Mouse (Mus musculus) retina, embryonic 14.5 days (tissue): ENCODE results near the gene Depdc1b.
A peak's percentile ranks its signal among the peaks of the same experiment; 100 is the strongest.

Source experiments
- DNase-seq: peaks from one replicate; pipeline ENCODE4 v3.0.0-alpha.2; 2015; ENCODE audit warnings: low spot score

Depdc1b gene

DNA sequence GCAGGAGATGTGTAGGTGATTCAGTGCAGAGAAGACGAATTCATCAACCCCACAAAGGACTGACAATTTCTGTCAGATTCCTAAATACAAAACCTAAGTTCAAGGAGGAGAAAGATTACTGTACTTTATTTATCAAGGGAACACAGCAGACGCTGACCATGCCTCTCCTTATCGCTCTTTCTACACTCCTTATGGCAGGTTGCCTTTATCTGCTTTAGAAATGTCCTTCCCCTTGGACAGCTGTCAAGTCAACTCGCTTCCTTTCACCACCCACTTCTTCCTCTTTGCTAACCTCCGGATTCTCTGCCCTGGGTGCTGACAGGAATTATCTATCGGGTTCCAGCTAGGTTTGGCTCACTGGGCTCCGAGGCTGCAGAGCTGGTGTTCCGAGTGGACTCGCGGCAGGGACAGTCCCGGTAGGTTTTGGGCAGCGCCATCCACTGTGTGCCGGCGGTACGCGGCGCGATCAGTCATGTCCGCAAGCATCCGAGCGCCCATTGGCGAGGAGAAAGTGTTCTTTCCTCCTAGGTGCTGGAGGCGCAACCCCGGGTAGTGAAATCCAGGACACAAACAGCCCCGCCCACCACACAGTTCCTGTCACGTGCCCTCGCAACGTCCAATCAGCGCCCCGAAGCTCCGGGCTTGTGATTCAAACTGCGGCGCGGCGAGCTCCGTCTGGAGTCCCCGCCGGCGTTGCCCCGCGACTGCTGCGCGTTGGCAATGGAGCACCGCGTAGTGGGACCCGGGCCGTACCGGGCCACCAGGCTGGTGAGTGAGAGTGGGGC, at the start of gene Depdc1b:
Gene Depdc1b (plus strand): TSS at position 631 of the 785 bp plus-strand sequence.
- DNase-seq, result peak; percentile 96

DNA sequence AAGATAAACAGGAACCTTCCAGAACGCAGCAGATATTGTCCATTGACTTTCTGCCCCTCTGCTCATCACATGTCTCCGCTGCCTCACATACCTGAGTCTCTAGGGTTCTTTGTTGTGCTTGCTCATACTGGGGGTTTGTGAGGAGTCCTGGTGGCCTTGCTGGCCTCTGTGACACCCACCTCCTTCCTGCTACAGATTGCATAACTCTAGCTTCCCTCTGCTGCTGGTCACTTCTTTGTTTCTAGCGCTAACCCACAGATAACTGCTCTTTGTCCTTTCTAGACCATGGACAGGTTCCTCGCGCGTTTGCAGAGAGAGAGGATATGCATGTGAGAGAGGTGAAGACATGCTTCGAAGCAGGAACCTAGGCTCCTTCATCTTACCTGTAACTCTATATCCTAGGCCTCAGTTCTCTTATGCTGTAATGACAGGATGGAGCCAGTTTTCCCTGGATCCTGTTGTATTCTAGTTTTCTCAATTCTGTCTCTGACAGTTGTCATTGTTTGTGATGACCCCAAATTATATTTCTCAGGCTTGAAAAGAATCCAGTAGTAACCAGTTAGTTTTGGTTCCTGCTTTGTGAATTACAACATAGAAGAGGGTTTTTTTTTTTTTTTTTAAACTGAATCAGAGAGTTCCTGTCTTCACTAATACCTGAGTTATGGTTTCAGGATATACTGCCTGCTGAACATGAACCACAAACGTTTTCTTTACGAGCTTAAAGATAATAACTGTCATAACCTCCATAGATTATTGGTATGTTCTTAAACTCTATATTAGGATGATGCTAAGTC, 48.1 kb upstream of the Depdc1b start:
- DNase-seq, result no peak

DNA sequence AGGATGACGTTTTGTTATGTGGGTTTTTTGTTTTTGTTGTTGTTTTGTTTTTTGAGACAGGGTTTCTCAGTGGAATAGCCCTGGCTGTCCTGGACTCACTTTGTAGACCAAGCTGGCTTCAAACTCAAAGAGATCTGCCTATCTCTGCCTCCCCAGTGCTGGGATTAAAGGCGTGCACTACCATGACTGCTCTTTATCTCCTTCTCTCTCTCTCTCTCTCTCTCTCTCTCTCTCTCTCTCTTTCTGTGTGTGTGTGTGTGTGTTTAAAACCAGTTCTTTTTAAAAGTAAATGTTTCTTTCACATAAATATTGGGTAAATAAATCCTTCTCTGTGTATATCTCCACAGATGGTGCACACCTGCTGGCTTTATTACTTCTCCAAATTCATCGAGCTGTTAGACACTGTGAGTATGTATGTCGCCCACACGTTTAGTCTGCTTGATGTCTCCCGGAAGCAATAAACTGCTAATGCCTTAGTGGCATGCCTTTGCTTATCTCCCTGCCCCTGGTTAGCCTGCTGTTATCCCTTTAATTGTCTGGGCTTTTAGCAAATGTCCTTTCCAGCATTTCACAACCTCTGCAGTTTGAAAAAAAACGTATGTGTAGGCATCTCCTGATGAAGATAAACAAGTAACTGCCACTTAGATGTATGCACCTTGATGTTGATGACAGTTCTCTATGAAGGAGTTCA, 44.5 kb upstream of the Depdc1b start:
- no peak for DNase-seq

DNA sequence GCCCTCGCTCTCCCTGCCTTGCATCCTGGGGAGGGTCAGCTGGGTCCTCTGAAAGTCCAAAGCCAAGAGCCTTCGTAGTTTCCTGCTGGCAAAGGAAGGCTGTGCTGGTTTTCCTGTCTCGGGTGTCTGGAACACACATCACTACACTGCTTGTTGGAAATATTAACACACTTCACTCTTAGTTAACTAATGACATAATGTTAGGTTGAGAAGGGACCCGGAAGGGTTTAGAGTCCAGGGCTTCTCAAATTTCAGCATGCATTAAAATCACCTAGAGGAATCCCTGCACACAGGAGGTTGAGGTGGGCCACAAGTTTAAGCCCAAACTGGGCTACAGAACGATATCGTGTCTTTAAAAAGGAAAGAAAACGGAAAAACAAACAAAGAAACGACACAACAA, 43.8 kb upstream of the Depdc1b start:
- no peak for DNase-seq

DNA sequence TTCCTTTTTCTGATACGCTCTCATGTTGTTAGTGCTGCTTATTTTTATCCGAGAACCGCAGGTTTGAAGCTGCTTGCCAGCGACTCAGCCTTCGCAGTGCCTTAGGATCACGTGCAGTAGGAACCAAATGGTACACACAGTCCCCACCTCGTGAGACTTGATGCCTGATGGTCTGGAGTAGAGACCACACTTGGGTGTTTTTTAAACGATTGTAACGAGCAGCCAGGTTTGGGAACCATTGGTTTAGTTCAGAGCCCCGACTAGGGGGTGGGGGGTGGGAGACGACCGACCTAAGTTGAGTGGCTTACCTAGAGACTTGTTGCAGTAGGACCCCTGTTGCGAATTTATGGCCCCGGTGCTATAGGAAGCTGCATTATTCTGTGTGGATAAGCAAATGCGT, 43.1 kb upstream of the Depdc1b start:
- no peak for DNase-seq

DNA sequence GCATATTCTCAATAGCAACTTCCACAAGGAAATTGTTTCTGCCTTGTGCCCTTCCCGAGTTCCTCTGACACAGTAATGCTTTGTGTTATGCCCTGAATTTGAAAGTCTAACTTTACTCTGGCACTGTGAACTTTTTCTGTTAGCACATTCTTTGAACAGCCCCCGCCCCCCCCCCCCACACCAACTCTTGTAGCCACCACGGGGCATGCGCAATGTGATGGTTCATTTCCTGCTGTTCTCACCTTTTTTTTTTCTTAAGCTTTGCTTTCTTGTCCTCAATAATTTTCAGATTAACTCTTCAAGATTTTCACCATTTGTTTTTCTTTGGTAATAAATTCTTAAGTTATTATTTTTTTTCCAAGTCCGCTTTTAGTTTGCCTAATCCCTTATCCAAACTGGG, 42.7 kb upstream of the Depdc1b start:
- DNase-seq, result no peak

DNA sequence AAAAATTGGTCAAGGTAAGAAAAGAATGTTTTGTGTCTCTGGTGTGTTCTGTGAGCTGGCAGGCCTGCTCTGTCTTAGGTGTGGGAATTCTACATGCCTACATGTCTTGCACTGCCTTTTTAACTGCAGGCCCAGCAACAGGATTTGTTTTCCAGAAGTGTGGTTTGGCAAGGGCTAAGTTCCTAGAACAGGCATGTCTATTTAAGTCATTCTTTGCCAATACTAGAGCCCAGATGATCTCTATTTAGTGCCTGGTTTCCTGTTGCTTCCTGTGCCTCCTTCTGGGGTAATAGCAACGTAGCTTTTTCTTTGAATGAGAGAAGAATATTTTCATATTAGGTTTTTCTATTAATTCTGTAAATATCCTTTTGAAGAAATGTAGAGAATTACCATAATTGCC, 39.6 kb upstream of the Depdc1b start:
- DNase-seq, result no peak

DNA sequence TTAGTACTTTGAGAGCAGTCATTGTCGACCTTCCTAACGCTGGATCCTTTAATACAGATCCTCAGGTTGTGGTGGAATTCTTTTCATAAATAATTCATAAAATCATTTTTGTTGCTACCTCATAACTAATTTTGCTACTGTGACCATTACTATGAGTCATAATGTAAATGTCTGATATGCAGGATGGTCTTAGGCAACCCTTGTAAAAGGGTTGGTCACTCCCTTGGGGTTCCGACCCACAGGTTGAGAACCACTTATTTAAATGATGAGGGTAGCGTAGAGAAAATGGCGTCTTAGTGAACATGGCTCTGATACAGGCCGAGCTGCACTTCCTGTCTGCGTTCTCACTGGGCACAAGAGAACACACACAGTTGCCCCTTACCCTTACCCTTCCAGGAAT, 38.8 kb upstream of the Depdc1b start:
- no peak for DNase-seq

DNA sequence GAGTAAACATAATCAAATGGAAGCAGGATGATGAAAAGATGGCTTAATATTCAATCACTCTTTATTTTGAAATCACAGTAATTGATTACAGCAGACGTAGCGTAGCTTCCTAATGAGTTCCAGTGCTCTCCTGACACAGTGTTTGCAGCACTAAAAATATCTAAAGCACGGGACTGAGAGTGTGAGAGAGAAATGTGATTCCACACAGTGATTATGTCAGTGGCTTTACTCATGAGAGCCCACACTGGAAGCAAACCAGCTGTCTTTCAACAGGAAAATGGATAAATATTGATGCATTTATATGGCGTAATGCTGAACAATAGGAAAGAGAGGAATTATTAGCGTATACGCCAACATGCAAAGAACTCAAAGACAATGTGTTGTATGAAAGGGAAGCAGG, 37.5 kb upstream of the Depdc1b start:
- no peak for DNase-seq

DNA sequence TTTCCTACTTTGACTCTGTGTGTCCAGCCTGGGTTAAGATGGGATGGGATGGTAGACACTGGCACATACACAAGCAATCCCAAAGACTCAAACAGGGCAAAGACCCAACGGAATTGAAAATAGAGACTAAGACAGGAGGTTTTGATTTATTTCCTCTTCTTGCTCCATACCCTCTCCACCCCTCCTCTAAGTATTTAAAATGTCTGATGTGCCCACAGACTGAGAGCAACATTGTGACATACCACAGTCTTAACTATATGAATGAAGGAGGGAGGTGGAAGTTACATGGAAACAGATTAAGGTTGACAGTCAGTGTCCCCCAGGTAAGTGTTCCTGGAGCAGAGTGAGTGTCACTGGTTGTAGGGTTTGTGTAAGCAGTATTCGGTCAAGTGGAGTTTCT, 31.8 kb upstream of the Depdc1b start:
- no peak for DNase-seq

DNA sequence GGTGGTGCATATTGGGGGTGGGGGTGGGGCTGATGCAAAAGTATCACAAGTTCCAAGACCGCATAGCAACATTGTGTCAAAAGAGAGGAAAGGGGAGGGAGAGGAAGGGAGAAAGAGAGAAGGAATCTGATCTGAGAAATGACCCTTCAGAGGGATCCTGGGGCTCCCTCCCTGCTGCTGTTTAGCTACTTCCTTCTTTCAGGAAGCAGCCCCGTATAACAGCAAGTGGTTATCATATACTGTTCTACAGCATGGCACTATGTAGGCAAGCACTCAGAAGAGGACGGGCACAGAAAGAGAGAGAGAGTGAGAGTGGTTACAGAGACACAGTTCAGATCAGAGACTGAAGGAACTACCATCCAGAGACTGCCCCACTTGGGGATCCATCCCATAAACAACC, 28.2 kb upstream of the Depdc1b start:
- DNase-seq, result no peak

DNA sequence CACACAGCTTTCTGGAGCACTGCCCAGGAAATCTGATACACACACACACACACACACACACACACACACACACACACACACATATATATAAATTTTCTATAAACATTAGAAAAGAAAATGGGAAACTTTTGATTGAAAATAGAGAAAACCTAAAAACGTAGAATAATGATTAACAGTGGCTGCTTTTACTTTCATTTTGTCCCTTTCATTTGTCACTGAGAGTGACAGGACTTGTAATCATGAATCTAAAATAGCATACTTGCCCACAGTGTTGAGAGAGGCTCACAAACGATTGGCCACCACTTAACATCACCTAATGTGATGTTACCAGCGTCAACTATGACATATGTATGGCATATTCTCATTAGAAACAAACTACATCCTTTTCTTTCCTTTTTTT, 26.7 kb upstream of the Depdc1b start:
- DNase-seq, result no peak

DNA sequence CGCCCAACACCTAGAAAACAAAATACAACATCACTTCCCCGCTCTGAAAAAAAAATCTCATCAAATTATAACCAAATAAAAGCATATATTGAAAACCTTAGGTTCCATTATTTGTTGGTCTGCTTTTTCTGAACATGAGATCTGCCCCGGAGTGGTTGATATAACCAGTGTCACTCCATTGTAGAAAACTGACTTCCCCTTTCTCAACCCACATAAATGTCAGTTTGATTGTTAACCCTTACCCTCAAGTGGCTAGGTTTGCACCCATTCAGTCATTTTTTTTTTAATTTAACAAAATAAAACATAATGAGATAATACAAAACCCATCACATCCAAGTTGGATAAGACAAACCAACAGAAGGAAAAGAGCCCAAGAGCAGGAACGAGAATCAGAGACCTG, 25.8 kb upstream of the Depdc1b start:
- no peak for DNase-seq

DNA sequence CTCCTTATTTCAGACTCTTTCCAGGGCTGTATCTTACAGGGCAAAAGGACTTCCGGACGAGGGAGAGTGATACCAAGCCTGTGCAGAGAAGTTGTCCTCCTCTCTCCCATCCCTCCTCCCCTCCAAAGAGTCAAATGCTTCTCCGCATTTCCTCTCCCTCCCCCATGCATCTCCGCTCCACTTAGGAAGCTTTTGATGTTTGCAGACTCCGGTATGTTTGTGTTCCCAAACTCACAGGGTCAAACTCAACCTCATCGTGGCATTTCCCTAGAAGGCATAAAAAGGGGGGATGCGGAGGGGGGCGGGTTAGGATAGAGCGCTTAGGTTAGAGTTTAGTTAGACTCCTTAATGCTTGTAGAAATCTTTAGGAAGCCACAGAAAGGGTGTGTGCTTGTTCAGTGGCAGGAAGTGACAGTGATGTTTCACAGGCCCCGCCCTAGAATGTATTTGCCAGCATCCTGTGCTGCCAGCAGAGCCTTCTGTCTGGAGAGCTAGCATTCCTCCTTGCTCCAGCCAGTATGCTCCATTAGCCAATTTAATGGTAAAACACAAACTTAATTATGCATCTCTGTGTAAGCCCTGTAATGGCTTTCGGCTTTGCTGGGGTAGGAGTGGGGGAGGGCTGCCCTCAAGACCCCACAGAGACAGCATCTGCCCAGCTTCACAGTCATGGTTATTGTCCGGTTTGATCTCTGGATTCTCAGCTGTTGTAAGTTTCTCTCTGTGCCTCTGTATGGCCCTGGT, 18.6 kb upstream of the Depdc1b start:
- DNase-seq, result peak; percentile 62

DNA sequence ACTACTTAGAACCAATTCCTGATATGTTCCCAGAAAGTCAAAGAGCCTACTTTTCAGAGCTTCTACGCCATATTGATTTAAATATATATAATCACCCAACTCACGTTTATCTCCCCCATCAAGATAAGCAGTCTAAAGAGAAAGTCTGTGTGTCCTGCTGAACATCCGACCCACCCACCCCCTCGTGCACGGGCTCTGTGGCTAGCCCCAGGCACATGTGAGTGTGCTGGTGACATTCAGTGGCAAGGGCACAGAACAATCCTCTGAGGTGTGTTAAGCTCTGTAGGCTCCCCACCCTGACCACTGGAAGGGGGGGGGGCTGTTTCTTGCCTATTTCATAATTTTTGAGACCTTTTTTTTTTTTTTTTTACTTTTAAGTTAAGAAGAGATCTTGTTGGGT, 17.9 kb upstream of the Depdc1b start:
- no peak for DNase-seq

DNA sequence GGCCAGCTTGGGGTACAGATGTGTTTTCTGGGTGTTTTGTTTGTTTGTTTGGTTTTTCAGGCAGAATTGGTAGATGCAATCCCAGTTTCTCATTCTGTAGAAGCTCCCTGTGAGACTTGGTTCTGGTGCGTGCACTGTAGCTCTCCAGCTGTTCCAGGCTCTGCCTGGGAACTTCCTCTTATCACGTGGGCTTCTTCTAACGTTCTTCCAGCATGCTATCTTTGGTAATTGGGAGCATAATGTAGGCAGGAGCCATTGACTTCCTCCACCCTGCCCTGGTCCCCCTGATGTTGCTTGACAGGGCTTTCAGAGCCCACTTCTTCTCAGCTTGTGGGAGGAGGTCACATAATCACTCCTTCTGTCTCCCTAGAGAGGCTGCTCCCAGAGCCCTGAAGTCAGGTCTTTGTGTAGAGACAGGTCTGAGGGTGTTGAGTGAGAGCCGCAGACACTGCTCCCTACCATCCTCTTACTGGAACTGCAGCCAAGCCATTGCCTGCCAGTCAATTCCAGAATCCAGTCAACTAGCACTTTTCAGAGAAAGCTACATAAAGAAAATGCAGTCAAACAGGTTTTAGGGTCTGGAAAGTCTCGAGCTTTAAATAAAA, 15.7 kb upstream of the Depdc1b start:
- peak; percentile 51 for DNase-seq

DNA sequence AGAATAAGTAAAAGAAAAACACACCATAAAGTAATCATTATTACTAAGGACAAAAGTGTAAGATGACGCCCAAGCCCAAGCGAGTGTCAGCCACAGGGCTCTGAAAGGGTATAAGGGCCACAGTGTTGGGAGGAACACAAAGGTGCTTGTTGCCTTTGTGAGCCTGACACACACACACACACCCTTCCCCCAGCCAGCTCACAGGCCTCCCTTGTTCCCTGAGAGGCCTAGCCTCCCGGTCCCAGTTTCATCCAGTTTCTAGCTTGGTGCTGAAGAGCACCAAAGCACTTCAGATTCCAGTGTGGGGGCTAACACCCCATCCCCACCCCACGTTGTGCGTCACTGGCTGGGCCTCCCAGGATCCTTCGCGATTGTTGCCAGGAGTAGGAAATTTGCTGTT, 14.7 kb upstream of the Depdc1b start:
- DNase-seq, result peak; percentile 12

DNA sequence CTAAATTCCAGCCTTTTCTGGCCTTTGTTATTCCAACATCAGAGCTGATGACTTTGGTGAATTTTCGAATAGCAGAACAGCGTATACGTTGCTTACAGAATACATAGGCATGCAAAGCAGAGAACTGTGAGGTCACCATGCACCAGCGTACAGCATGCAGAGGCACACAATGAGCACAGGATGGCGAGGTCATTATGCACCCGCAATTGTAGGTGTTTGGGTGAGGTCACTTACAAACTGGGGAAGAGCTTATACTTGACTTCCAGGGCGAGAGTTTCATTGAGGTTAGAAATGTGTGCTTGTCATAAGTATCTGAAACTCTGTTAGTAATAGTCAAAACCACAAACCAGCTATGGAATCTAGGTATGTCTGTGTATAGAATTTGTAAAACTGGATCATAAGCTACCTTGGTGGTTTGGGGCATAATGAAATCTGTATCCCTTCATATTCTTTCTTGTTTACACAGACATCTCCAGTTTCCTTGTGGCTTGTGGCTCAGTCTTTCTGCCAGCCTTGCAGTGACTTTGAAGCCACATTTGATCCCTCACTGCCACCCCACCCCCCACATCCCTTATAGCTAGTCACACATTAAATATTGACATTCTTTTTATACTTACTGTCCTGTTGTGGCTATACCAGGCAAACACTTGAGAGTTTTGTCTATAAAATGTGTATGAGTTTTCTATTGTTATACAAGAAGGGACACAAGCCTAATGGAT, 13.0 kb upstream of the Depdc1b start:
- no peak for DNase-seq

DNA sequence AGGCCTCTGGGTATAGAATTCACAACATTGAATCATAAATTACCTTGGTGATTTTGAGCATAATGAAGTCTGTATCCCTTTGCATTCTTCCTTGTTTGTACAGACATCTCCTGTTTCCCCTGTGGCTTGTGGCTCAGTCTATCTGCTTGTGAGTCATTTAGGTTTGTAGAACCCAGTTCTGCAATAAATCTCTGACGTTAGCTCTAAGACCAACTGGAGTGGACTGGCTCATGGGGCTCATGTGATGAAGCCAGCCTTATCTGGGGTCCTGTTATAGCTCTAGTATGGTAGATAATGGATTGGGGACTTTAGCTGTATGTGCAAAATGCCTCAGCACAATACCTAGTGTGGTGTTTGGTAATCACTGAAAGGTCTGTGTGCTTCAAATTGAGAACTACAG, 12.3 kb upstream of the Depdc1b start:
- DNase-seq, result no peak

DNA sequence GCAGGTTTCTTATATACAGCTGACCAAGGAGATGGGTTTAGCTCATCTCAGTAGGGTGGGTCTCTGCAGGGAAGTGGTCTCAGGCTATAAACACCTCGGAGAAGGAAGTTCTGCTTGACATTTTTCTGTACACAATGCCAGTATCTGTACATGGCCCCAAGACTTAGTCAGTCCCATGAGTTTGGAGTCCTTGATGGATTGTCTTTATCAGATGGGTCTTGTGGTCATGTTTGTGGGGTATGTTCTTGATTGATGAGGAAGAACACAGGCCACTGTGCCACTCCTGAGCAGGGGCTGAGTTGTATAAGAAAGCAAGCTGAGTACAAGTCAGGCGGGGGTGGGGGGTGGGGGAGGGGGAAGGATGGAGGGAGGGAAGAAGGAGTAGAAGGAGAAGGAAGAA, 11.5 kb upstream of the Depdc1b start:
- no peak for DNase-seq

DNA sequence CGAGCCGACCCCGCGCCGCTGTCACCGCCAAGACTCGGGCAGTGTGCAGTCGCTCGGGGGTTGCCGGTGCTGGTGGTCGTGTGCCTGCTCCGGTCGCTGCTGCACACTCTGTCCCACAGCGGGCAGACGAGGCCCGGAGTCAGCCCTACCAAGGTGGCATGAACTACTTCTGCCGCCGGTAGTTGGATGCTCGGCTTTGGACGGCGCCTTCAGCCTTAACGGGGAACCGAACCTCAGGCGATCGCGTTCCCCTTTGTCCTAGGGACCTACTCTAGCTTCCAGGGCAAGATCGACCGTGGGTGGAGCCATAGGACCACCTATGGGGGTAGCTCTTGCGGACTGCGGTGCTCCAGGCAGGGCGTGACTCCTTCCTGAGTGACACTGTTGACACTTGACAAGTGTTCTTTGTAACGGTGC, 363 bp downstream of the Depdc1b start:
- DNase-seq, result peak; percentile 55
